Mouse (Mus musculus): ENCODE results near the gene Kcnk7.

The Kcnk7 gene

DNA sequence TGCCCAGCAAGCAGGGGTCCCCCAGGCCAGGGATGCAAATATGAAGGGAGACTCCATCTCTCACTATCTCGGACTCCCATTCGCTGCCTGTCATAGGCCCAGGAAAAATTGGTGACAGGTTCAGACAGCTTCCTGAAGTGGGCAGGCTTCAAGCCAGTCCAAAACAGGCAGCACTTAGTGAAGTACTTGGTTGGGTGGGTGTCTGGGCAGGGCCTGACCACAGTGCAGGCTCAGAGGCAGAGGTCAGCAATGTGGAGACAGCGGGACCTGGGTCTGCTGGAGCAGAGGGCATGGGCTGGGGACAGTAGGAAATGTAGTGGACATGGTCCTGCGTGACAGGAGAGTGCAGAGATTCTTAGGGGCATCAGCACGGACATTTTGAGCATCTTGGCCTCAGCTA is 12.6 kb upstream of the Kcnk7 start:
- DNase-seq = peak in 1 of 2 experiments; percentile 29

DNA sequence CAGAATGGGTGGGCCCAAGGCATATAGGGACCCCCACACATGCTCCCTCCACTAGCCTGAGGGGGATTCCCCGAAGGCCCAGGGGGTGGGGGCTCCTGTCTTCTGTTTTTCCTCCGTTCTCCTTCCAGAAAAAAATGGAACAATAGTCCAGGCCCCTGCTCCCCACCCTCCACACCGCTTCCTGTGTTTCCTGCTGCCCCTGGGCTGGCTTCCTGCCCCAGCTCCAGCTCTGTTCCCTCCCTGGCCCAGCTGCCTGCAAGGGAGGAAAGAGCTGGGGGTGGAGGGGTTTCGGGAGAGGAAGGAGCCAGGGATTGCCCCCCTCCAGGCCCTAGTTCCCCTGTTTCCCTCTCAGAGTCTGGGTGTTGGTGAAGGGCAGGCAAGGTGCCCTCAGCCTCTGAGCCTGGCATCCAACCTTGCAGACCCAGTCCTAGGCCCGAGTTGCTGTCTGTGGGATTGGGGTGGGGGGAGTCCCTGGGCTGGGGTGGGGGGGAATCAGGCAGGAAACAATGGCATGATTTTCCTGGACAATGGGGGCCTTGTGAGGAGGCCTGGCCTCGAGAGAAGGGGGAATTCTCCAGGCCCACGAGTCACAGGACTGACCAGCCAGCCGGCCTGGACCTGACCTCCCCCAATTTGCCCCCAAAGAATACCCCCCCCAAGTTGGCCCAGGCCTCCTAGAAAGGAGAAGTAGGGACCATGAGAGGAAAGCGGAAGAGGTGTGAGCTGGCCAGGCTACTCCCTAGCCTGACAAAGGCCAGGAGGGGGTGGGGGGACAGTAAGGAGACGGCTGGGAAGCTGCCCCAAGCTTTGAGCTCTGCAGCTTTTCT is 11.9 kb upstream of the Kcnk7 start:
- DNase-seq = peak; percentile 79 to 83

DNA sequence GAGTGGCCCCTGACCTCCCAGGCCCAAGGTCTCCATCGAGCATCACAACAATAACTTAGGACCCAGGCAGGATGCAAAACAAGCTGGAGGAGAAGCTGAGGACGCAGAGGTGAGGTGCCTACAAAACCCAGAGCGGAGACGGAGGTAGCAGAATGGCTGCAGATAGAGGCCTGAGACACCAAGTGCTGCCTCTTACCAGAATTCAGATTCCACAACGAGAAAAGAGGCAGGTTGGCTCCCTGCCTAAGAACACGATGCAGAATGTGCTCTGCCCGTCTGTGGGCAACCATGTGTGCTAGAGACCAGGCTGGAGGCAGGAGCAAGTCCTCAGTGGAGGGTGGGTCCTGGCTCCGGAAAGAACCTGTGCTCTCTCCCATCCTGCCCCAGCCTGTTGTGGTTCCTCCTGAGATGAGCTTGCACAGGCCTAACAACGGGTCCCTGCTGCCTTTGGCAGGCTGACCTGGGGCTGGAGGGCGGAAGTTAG is 11.2 kb upstream of the Kcnk7 start:
- DNase-seq = peak in 1 of 2 experiments; percentile 23

DNA sequence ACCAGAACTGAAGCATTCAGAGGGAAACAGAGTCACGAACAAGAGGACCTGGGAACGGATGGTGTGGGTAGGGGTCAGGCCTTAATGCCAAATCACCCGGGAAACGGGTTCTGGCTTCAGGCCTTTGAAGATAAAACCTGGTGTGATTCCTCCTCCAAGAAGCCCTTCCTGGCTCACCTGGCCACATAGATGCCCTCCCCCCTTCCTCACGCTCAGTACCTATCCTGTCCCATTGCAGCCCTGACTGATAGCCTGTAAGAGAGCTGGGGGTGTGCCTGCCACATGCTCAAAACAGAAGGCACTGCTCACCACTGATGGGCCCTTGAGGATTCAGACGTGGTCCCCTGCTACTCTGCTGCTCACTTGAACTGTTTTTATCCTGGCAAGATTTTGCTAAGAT is 10.4 kb upstream of the Kcnk7 start:
- DNase-seq = no peak

DNA sequence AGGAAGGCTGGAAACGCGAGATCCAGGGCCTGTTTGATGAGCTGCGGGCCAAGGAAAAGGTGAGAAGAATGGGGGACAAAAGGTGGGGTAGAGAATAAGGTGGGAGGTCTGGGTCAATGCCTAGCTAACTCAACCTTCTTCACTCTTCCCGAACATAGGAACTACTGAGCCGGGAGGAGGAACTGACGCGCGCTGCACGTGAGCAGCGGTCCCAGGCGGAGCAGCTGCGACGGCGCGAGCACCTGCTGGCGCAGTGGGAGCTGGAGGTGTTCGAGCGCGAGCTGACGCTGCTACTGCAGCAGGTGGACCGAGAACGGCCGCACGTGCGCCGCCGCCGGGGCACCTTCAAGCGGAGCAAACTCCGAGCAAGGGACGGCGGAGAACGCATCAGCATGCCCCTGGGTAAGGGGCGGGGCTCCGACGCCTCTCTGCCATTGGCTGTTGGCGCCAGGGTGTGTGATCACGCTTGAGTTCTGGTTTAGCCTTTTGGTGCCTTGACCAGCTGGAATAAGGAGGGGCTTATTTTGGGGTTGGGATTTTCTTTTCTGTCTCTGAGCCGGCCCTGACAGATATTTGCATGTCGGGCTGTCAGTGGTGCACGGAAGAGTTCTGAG is 8.2 kb upstream of the Kcnk7 start:
- no peak for DNase-seq

DNA sequence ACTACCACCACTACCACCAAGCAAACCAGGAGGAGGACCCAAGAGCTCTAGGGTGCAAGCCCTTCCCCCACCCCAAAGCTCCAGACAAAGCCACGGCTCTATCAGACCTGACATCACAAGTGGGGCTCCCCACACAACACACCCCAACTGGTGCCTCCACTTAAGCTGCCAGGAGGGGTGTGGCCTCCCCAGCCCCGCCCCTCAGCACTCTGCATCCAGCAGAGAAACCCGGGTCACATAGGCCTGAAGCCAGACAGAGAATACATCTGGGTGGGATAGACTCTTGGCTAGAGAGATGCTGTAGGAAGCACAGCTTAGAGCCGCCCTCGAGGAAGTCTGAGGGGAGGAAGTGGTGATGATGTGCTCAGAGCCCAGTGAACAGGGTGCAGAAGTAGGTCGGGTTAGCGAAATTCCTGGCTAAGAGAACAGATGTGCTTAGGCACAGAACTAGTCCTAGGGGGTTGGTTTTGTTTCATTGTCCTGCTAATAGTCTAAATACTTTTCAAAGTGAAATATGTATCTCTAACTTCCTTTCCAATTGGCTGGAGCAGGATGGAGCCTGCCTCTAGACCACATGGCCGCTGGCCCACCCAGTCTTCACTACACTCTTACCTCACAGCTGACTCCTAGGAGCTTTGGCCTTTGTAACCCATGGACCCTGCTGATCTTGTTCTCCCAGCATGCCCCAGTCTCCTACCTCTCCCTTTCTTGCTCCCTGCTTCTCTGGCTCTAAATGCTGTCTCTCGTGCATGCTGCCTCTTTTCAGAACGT is 819 bp downstream of the Kcnk7 start:
- peak; percentile 56 to 71 for DNase-seq

DNA sequence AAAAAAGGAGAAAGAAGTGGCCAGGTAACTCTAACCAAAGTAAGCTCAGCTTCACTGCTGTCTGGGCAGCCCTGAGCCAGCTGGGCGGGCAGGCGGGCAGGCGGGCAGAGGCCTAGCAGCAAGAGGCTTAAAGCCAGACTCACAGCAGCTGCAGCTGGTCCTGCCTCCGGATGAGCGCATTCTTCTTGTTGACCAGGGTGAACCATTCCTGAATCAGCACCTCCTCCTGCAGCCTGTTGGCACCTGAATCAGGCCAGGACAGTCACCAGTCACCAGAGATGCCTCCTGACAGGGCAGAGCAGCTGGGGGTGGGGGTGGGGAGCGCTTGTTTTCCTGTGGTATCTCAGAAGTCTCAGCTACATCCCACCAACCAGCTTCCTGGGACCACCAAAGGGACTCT is 5.9 kb downstream of the Kcnk7 start:
- DNase-seq = no peak

DNA sequence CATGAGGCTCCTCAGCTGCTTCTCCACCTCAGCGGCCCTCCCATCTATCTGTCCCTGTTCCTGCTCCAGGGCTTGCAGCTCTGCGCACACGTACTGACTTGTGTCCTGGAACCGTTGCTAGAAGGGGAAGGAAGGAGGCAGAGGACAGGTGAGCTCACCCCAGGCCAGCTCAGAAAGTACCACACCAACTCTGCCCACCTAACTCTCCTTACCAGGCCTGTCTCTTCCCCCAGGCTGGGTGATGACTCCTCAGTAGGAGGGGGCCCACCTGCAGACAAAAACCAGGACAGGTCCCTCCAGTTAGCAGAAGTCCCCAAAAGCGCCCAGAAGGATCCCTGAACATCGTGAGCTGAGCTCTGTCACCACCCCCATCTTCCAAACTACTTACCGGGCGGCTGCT is 6.4 kb downstream of the Kcnk7 start:
- no peak for DNase-seq

DNA sequence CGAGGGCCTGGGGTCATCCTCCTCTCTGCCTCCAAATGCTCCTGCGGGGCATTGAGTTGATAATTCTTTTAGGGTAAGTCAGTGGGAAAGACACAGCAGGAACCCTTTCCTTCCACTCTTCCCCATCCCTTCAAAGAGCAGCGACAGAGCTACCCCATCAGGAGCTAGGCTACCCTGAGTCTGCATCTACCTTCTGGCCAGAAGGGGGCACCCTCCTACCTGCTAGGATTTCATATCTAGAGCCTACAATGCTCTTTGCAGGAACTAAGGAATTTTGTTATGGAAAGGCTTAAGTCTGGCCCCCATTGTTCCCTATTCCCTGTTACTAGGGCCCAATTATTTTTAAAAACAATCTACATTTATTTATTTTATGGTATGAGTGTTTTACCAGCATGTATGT is 7.1 kb downstream of the Kcnk7 start:
- DNase-seq = peak; percentile 77 to 85

DNA sequence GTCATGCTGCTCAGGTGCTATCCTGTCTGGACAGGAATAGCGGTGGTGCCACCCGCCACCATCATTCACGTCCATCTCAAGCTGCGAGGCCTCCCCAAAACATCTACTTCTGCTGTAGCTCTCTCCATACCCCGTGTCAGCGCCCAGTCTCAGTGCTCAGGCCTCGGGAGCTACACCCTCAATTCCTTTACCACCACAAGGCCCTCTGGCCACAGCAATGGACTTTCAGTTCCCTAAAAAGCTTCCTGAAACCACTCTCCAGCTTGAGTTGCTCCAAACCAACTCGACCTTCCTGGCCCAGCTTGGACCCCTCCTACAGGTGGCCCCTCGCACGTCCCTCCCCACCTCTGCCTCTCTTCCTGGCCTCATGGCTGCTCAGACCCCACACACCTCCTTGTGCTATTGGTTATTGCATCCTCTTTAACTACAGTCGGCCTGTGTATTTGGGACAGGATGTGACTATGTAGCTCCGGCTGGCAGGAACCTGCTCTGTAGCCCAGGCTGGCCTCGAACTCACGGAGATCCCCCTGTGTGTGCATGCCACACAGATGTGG is 7.8 kb downstream of the Kcnk7 start:
- DNase-seq = no peak

DNA sequence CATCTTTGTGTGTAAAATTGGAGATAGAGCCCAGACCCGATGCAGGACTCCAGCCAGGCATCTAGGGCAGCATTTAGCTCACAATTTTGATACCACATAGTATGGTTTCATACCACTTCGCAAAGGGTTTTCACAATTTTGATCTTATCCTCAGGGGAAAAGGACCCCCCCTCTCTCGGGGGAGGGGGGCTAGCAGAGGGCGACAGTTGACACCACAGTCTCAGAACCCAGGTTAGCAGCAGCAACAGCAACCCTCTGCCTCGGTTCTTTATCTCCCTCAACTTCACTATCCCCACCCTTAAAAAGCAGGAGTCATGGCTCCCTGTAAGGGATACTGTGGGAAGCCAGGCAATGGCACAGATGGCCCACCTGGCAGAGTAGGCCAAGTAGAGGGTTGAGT is 9.1 kb downstream of the Kcnk7 start:
- no peak for DNase-seq

DNA sequence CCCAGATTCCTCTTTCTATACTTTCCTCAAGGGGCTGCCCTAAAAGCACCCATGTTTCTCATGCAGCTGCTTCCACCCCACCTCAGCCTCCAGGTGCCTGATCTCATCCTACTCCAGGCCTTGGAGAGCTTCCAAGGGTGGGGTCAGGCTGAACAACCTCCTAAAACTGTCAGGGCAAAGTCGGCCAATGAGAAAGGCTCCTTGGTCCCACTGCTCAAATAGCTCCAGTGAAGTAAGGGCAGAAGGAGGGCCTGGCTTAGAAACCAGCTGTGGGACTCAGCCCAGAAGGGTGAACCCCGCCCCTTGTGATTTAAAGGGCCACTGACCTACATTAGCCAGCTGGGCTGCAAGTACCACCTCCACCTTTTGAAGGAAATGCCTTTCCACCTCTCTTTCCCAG is 9.6 kb downstream of the Kcnk7 start:
- peak; percentile 89 to 93 for DNase-seq

DNA sequence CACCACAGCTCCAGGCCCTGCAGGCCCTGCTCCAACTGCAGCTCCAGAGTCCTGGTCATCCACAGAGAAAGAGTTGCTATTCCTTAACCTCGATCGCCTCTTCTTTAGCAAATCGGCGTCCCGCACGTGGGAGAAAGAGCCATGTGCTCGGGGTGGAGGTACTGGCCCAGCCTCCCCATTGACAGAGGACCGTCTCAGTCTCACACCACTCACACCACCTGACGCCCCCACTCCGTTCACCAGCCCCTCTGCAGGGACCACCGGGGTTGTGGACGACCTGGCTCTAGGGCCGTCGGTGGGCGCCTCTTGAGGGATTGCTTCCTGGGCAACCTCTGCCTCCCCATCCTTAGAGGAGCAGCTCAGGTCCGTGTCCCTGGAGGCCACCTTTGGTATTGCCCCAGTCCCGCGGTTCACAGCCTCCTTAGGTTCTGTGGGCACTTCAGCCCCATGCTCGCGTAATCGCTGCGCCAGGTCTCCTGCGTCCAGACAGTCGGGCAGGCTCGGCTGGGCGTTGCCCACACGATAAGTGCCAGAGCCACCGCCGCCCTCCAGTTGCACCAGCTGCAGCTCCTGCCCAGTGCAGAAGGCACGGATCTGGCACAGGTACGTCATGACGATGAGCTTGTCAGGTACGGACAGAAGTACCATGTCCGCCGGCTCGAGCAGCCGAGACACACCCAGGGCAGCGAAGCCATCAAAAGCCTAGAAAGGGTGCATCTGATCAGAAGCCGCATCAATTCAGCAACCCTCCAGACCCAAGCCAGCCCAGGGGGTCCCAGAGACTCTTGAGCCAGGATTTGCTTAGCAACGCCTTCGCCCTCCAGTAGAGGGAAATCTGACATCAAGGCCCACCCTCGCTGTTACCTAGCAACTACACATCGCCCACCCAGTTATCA is 11.9 kb downstream of the Kcnk7 start:
- peak; percentile 66 to 83 for DNase-seq

DNA sequence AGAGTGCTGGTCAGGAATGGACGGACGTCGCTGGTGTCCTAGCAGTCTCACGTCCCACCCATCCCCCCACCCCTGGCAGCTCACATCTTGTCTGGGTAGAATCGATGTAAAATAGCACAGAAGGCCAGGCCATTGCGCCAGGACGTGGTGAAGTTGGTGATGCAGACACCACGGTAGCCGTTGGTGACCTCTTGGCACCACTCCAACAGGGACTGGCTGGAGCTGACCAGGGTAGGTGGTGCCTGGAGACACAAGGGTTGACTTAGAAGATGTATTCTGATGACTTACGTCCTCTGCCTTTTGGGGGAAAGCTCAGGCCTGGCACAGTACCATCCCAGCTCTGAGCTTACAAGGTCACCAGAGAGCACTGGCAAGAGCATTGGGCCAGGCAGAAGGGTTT is 12.8 kb downstream of the Kcnk7 start:
- DNase-seq = no peak

DNA sequence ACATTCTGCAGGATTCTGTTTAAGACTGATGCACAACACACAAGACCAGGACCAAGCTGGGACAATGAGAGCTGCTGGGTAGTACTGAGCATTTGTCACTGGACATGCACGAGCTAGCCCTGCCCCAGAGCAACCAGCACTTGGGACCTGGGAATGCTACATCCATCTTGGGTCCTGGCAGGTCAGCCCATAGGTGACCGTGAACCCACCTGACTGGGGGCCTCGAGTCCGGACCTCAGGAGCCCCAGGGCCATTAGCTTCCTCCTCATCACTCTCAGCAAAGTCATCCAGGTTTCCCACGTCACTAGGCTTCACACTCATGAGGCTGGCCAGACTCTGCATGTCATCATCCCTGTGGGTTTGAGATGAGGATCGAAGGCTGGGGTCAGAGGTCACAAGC is 17.1 kb downstream of the Kcnk7 start:
- DNase-seq = no peak

DNA sequence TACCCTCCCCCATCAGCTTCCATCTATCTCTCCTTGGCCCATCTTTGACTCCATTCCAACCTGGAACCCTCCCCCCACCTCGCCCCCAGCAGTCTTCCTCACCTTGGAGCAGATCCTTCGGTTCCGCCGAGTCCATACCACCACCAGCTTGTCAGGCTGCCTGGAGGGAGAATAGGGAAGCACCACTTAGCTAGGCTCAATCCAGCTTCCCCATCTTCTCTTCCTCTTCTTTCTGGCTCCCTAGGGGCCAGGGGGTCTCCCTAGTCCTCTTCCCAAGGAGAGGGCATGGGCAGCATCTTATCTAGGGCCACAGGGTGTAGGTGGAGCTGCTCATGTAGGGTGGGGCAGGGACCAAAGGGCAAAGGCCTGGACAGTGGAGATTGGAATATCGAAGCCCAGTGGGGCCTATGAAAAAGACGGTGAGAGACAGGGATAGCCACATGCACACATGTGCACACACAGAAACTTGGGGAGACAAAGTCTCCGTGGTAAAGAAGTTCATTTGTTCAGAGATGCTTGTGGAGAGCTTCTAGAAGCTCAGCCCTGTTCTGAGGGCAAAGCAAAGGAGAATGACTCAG is 18.8 kb downstream of the Kcnk7 start:
- no peak for DNase-seq

DNA sequence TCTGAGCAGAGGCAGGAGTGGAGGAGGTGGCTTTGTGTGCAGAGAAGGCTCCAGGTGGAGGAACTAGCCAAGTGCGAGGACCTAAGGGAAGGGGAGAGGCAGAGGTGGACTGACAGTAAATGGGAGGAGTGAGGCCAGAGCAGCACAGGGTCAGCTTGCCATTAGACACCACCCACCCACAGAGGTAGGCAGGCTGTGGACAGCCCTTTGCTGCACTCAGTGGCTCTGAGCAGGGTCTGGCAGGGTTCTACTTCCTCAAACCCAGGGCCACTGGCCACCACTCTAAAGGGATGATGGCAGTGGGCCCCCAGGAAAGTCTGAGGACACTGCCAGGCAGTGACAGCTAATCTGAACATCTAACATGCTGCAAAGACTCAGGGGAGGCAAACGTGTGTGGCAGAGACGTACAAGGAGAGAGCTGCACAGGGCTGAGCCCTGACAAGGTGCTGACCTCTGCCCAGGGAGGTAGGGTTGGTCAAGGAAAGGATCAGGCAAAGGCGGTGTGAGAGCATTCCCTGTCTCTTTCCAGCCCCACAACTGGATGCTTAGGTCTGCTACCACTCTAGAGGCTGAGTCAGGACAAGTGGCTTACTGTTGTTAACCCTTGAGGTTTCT is 19.9 kb downstream of the Kcnk7 start:
- DNase-seq = no peak

DNA sequence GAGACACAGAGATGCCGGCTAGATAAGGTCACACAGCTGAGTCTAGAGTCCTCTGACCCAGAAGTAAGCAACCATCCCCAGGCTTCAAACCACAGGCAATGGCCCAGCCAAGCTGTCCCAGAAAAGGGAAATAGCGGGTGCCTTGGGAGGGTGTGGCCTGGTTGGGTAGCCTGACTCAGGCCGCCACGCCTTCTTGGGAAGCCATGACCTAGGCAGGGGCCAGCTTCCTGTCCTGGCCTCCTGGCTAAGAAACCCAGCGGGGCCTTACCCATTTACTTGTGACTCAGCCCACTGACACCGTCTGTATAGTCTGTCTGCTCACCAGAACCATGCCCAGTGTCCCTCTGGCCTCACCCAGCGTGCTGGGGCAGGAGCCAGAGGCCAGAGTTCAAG is 20.4 kb downstream of the Kcnk7 start:
- peak; percentile 90 to 91 for DNase-seq

DNA sequence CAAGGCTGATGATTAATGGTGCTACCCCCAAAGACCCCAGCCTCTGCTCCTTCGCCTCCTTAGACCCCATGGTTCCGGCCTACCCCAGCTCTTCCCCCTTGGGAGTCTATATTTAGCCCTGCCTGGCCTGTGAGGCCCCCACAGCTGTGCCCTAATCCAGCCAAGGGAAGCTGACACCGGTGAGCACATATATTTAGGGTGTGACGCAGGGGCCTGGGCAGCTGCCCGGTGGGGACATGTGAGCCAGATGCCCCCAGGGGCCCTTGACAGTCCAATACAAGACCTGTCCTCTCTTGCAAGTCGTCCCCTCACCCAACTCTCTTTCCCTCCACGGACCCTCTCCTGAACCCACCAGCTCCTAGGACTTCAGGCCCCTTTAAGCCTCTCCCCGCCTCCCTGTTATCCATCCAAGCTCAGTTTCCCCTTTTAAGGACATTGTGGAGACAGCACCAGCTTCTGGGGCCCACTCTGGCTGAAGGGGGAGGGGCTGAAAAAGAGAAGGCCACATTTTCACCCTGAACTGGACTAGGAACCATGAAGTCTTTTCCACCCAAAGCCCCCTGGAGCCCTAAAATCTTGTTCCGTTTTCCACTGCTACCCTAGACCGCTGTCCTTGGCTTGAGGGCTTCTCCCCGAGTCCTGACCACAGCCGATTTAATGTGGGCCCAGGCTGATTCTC is 21.0 kb downstream of the Kcnk7 start:
- DNase-seq = peak; percentile 47 to 52

DNA sequence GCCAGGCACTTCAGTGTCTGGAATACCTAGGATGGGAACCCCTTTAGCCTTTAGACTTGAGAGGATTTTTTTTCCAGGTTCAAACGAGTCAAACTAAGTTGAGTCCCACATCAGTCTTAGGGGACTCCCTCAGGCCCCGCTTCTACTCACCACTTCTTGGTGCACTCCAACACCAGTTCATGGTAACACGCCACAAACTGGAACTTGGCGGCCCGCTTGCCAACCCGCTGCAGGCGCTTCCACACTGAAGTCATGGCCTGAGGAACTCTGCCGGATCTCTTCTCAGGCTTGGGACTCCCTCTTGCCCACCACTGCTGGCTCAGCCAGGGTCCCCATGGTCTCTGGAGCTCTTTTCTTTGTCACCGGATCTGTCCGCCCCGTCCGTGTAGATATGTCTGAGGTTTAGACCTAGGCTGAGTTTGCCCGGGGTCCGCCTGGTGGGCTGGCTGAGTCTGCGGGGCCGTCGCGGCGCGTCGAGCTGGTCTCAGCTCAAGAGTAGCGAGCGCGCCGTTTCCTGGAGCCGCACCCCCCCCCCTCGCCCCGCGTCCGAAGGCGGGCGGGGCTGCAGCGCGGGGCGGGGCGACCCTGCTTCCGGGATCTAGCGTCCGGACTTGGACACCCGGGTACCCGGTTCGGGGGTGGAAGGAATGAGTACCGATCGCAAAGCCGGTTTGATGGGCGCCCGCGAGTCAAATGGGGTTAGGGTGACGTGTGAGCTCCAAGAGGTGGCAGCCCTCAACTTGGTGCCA is 21.8 kb downstream of the Kcnk7 start, which contains the start of gene Ehbp1l1:
TSS of gene Ehbp1l1 (minus strand) at position 551 of the 749 bp plus-strand sequence.
- peak; percentile 78 to 83 for DNase-seq
